Mouse (Mus musculus): ENCODE measurements around the gene Cald1. TPM values are rescaled to one million over a fixed set of nuclear protein-coding genes. Genes with fewer than 3 reads are reported as not detected.

Gene Cald1
- polyA plus RNA-seq, 1 experiment from 2014 or later: 155 TPM

GRCm38 (mm10) chr6:34710848-34711247 lies 112.5 kb downstream of the Cald1 start:
- no peak for DNase-seq (ENCODE audit: low spot score)
- H3K9ac ChIP-seq (ENCODE audit: low read length): peak overlapping the region; percentile 19; the same call in 1 of the 2 replicates
- WGBS: 39% methylated on average over 5 of the region's 5 CpGs
- no peaks in the 10 kb centered on the region for H3K36me3 ChIP-seq (ENCODE audit: control insufficient read depth, insufficient read depth, low read length)
- peaks cover 28% of the 10 kb centered on the region for H3K4me1 ChIP-seq (ENCODE audit: control insufficient read depth, insufficient read depth, low read length)
- H3K27me3 ChIP-seq (ENCODE audit: control insufficient read depth, insufficient read depth, low read length): no peaks in the 10 kb centered on the region
- ATAC-seq (ENCODE audit: insufficient number of reproducible peaks, low FRiP score, low TSS enrichment, low read depth): no peak
- H3K4me2 ChIP-seq (ENCODE audit: low read depth, severe bottlenecking): peak overlapping the region; percentile 60
- H3K27ac ChIP-seq (replicated peaks; ENCODE audit: low read depth, low read length): no peak overlapping the region; the same call in 1 of the 2 replicates
- peak overlapping the region; percentile 36 for H3K4me3 ChIP-seq (ENCODE audit: low read depth, low read length)
- H3K9me3 ChIP-seq (ENCODE audit: control insufficient read depth, low read length): no peaks in the 10 kb centered on the region

GRCm38 (mm10) chr6:34711620-34712019 lies 113.3 kb downstream of the Cald1 start:
- H3K27me3 ChIP-seq (ENCODE audit: control insufficient read depth, insufficient read depth, low read length): no peaks in the 10 kb centered on the region
- no peak overlapping the region for H3K4me3 ChIP-seq (ENCODE audit: low read depth, low read length)
- WGBS: 72% methylated on average over 10 of the region's 10 CpGs
- no peak overlapping the region for H3K27ac ChIP-seq (replicated peaks; ENCODE audit: low read depth, low read length)
- no peak for ATAC-seq (ENCODE audit: insufficient number of reproducible peaks, low FRiP score, low TSS enrichment, low read depth)
- H3K9ac ChIP-seq (ENCODE audit: low read length): no peak overlapping the region
- H3K4me1 ChIP-seq (ENCODE audit: control insufficient read depth, insufficient read depth, low read length): peaks cover 31% of the 10 kb centered on the region
- no peak overlapping the region for H3K4me2 ChIP-seq (ENCODE audit: low read depth, severe bottlenecking)
- no peaks in the 10 kb centered on the region; the same call in 1 of the 2 replicates for H3K36me3 ChIP-seq (ENCODE audit: control insufficient read depth, insufficient read depth, low read length)
- DNase-seq (ENCODE audit: low spot score): no peak
- H3K9me3 ChIP-seq (ENCODE audit: control insufficient read depth, low read length): no peaks in the 10 kb centered on the region

- 86% methylated on average over 3 of the region's 4 CpGs for WGBS
- no peak overlapping the region for H3K4me2 ChIP-seq (ENCODE audit: low read depth, severe bottlenecking)
- H3K9me3 ChIP-seq (ENCODE audit: control insufficient read depth, low read length): no peaks in the 10 kb centered on the region
- no peak overlapping the region for H3K27ac ChIP-seq (replicated peaks; ENCODE audit: low read depth, low read length)
- no peak overlapping the region for H3K4me3 ChIP-seq (ENCODE audit: low read depth, low read length)
- no peaks in the 10 kb centered on the region for H3K27me3 ChIP-seq (ENCODE audit: control insufficient read depth, insufficient read depth, low read length)
- H3K4me1 ChIP-seq (ENCODE audit: control insufficient read depth, insufficient read depth, low read length): peaks cover 30% of the 10 kb centered on the region
- no peak for DNase-seq (ENCODE audit: low spot score)
- H3K36me3 ChIP-seq (ENCODE audit: control insufficient read depth, insufficient read depth, low read length): no peaks in the 10 kb centered on the region; the same call in 1 of the 2 replicates
- no peak overlapping the region for H3K9ac ChIP-seq (ENCODE audit: low read length)
- ATAC-seq (ENCODE audit: insufficient number of reproducible peaks, low FRiP score, low TSS enrichment, low read depth): no peak
Observed at GRCm38 (mm10) chr6:34713169-34713568, 114.9 kb downstream of the Cald1 start.

GRCm38 (mm10) chr6:34713777-34714176 lies 115.5 kb downstream of the Cald1 start:
- no peak overlapping the region for H3K9ac ChIP-seq (ENCODE audit: low read length)
- H3K4me1 ChIP-seq (ENCODE audit: control insufficient read depth, insufficient read depth, low read length): peaks cover 24% of the 10 kb centered on the region
- H3K27ac ChIP-seq (replicated peaks; ENCODE audit: low read depth, low read length): no peak overlapping the region
- WGBS: 91% methylated on average over 8 of the region's 8 CpGs
- no peak overlapping the region for H3K4me2 ChIP-seq (ENCODE audit: low read depth, severe bottlenecking)
- H3K9me3 ChIP-seq (ENCODE audit: control insufficient read depth, low read length): no peaks in the 10 kb centered on the region
- H3K4me3 ChIP-seq (ENCODE audit: low read depth, low read length): no peak overlapping the region
- ATAC-seq (ENCODE audit: insufficient number of reproducible peaks, low FRiP score, low TSS enrichment, low read depth) (no peak), DNase-seq (ENCODE audit: low spot score) (no peak)
- H3K27me3 ChIP-seq (ENCODE audit: control insufficient read depth, insufficient read depth, low read length): no peaks in the 10 kb centered on the region
- no peaks in the 10 kb centered on the region; the same call in 1 of the 2 replicates for H3K36me3 ChIP-seq (ENCODE audit: control insufficient read depth, insufficient read depth, low read length)

GRCm38 (mm10) chr6:34714612-34715011 lies 116.3 kb downstream of the Cald1 start:
- Histone ChIP-seq H3K27ac (replicated peaks; ENCODE audit: low read depth, low read length) (no peak overlapping the region), H3K9ac (ENCODE audit: low read length) (no peak overlapping the region), H3K4me1 (ENCODE audit: control insufficient read depth, insufficient read depth, low read length) (peaks cover 26% of the 10 kb centered on the region), H3K4me3 (ENCODE audit: low read depth, low read length) (no peak overlapping the region), H3K4me2 (ENCODE audit: low read depth, severe bottlenecking) (no peak overlapping the region), H3K36me3 (ENCODE audit: control insufficient read depth, insufficient read depth, low read length) (no peaks in the 10 kb centered on the region; the same call in 1 of the 2 replicates), H3K27me3 (ENCODE audit: control insufficient read depth, insufficient read depth, low read length) (no peaks in the 10 kb centered on the region), H3K9me3 (ENCODE audit: control insufficient read depth, low read length) (no peaks in the 10 kb centered on the region)
- DNase-seq (ENCODE audit: low spot score) (no peak), ATAC-seq (ENCODE audit: insufficient number of reproducible peaks, low FRiP score, low TSS enrichment, low read depth) (no peak)
- 83% methylated on average over 4 of the region's 4 CpGs for WGBS

GRCm38 (mm10) chr6:34716206-34716887 lies 118.0 kb downstream of the Cald1 start:
- DNase-seq (ENCODE audit: low spot score) (no peak), ATAC-seq (ENCODE audit: insufficient number of reproducible peaks, low FRiP score, low TSS enrichment, low read depth) (no peak)
- no peaks in the 10 kb centered on the region for H3K27me3 ChIP-seq (ENCODE audit: control insufficient read depth, insufficient read depth, low read length)
- H3K9ac ChIP-seq (ENCODE audit: low read length): no peak overlapping the region
- H3K27ac ChIP-seq (replicated peaks; ENCODE audit: low read depth, low read length): no peak overlapping the region
- no peak overlapping the region for H3K4me3 ChIP-seq (ENCODE audit: low read depth, low read length)
- no peak overlapping the region for H3K4me2 ChIP-seq (ENCODE audit: low read depth, severe bottlenecking)
- H3K4me1 ChIP-seq (ENCODE audit: control insufficient read depth, insufficient read depth, low read length): peaks cover 15% of the 10 kb centered on the region
- no peaks in the 10 kb centered on the region; the same call in 1 of the 2 replicates for H3K36me3 ChIP-seq (ENCODE audit: control insufficient read depth, insufficient read depth, low read length)
- no peaks in the 10 kb centered on the region for H3K9me3 ChIP-seq (ENCODE audit: control insufficient read depth, low read length)
- 89% methylated on average over 9 of the region's 9 CpGs for WGBS

- no peak for DNase-seq (ENCODE audit: low spot score)
- H3K4me3 ChIP-seq (ENCODE audit: low read depth, low read length): no peak overlapping the region
- H3K4me2 ChIP-seq (ENCODE audit: low read depth, severe bottlenecking): no peak overlapping the region
- WGBS: 20% methylated on average over 3 of the region's 3 CpGs
- peaks cover 21% of the 10 kb centered on the region for H3K4me1 ChIP-seq (ENCODE audit: control insufficient read depth, insufficient read depth, low read length)
- H3K27ac ChIP-seq (replicated peaks; ENCODE audit: low read depth, low read length): no peak overlapping the region
- no peaks in the 10 kb centered on the region for H3K9me3 ChIP-seq (ENCODE audit: control insufficient read depth, low read length)
- no peak for ATAC-seq (ENCODE audit: insufficient number of reproducible peaks, low FRiP score, low TSS enrichment, low read depth)
- H3K9ac ChIP-seq (ENCODE audit: low read length): no peak overlapping the region
- no peaks in the 10 kb centered on the region; the same call in 1 of the 2 replicates for H3K36me3 ChIP-seq (ENCODE audit: control insufficient read depth, insufficient read depth, low read length)
- no peaks in the 10 kb centered on the region for H3K27me3 ChIP-seq (ENCODE audit: control insufficient read depth, insufficient read depth, low read length)
Observed at GRCm38 (mm10) chr6:34716888-34717635, 118.8 kb downstream of the Cald1 start.

GRCm38 (mm10) chr6:34717651-34718050 lies 119.4 kb downstream of the Cald1 start:
- Histone ChIP-seq H3K9ac (ENCODE audit: low read length) (no peak overlapping the region), H3K4me2 (ENCODE audit: low read depth, severe bottlenecking) (no peak overlapping the region), H3K4me1 (ENCODE audit: control insufficient read depth, insufficient read depth, low read length) (peaks cover 22% of the 10 kb centered on the region), H3K27ac (replicated peaks; ENCODE audit: low read depth, low read length) (no peak overlapping the region), H3K4me3 (ENCODE audit: low read depth, low read length) (no peak overlapping the region), H3K27me3 (ENCODE audit: control insufficient read depth, insufficient read depth, low read length) (no peaks in the 10 kb centered on the region), H3K9me3 (ENCODE audit: control insufficient read depth, low read length) (no peaks in the 10 kb centered on the region), H3K36me3 (ENCODE audit: control insufficient read depth, insufficient read depth, low read length) (no peaks in the 10 kb centered on the region; the same call in 1 of the 2 replicates)
- ATAC-seq (ENCODE audit: insufficient number of reproducible peaks, low FRiP score, low TSS enrichment, low read depth) (no peak), DNase-seq (ENCODE audit: low spot score) (no peak)
- 66% methylated on average over 4 of the region's 4 CpGs for WGBS
